Mouse (Mus musculus): ENCODE results near the gene Ccdc13. TPM values are rescaled to one million over a fixed set of nuclear protein-coding genes. Genes with fewer than 3 reads are reported as not detected.

Ccdc13 gene
- total RNA-seq, 1 experiment from 2014 or later, result 0.50 TPM

DNA sequence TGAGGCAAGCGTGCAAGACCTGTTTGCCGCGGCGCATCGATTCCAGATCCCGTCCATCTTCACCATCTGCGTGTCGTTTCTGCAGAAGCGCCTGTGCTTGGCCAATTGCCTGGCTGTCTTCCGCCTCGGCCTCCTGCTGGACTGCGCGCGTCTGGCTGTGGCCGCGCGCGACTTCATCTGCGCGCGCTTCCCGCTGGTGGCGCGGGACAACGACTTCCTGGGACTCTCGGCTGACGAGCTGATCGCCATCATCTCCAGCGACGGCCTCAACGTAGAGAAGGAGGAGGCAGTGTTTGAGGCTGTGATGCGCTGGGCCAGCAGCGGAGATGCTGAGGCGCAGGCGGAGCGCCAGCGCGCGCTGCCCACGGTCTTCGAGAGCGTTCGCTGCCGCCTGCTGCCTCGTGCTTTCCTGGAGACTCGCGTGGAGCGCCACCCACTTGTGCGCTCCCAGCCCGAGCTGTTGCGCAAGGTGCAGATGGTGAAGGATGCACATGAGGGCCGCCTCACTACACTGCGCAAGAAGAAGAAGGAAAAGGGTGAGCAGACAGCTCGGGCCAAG is 61.1 kb downstream of the Ccdc13 start:
- peak in 1 of 2 experiments; percentile 22; a peak in 2 of 4 replicates for ATAC-seq (replicated peaks in 1 of 2; ENCODE audit: insufficient read depth in 1 of 2, low FRiP score in 2 of 2, low TSS enrichment in 1 of 2, low read depth in 1 of 2, poor library complexity in 2 of 2, severe bottlenecking in 2 of 2)

DNA sequence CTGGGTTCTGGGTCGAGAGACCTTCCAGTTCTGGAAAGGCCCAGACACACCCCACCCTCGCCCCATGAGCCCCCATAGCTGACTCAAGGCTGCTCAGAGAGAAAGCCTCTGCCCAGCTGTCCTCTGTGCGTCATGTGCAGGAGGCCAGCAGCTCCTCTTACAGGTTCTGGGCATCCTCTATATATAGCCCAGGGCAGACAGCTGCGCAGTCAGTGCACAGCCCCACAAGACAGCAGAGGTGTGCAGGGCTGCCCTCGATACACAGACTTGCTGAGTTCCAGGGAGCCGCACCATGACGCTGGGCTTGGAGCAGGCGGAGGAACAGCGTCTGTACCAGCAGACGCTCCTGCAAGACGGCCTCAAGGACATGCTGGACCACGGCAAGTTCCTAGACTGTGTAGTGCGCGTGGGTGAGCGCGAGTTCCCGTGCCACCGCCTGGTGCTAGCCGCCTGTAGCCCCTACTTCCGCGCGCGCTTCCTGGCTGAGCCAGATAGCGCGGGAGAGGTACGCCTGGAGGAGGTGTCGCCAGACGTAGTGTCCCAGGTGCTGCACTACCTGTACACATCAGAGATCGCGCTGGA is 61.7 kb downstream of the Ccdc13 start, which contains the start of gene Klhl40:
Klhl40 (plus strand) TSS at position 124 of the 582 bp plus-strand sequence.
- peak; percentile 31 to 42; a peak in 3 of 4 replicates for ATAC-seq (replicated peaks in 1 of 2; ENCODE audit: insufficient read depth in 1 of 2, low FRiP score in 2 of 2, low TSS enrichment in 1 of 2, low read depth in 1 of 2, poor library complexity in 2 of 2, severe bottlenecking in 2 of 2)

DNA sequence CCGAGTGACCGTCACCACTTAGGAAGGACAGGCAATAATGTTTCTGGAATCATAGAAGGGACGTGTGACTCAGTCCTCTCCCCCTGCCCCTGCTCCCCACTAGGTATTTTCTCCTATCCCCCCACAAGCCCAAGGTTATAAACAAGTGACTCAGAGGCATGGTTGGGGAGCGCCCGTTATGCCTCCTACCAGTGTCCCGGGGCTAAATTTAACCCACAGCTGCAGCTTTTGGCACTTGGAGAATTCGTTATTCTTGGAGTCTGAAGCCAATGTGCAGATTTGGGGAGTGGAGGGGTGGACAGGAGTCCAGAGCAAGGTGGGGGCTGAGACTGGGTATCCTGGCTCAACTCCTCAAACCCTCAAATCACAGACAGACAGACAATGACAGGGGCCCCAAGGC is 62.8 kb downstream of the Ccdc13 start:
- ATAC-seq (replicated peaks in 1 of 2; ENCODE audit: insufficient read depth in 1 of 2, low FRiP score in 2 of 2, low TSS enrichment in 1 of 2, low read depth in 1 of 2, poor library complexity in 2 of 2, severe bottlenecking in 2 of 2), result no peak

DNA sequence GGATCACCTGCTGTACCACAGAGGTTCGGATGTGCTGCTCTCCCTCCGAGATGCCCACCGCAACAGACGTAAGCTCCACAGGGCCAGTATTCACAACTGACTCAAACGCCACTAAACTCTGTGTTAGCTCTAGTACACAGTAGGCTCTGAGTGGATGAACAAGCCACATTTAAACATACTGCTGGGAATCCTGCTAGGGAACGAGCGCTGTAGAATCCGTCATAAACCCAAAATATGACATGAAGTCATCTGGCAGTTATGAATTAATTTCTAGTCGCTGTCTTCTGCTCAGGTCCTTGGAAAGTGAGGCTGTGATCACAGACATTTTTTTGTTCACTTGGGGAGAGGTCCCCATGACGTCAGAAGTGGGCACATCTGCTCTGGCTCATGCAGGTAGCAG is 63.3 kb downstream of the Ccdc13 start:
- ATAC-seq (replicated peaks in 1 of 2; ENCODE audit: insufficient read depth in 1 of 2, low FRiP score in 2 of 2, low TSS enrichment in 1 of 2, low read depth in 1 of 2, poor library complexity in 2 of 2, severe bottlenecking in 2 of 2), result no peak

DNA sequence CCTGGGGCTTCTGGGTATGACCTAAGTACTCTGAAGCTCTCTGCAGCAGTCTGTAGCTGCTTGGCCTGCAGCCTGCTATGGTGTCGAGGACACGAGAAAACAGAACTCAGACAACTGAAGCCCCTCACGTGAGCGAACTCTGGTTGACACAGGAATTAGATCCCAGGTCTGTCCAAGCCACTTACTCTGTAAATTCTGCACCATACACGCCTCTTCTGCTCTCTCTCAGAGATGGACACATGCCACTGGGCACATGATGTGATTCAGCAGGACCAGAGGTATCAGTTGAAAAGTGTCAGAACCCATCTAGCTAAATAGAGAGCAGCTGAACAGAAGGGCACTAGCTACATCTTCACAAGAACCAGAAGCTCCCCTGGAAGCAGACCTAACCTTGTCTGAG is 66.8 kb downstream of the Ccdc13 start:
- ATAC-seq (replicated peaks in 1 of 2; ENCODE audit: insufficient read depth in 1 of 2, low FRiP score in 2 of 2, low TSS enrichment in 1 of 2, low read depth in 1 of 2, poor library complexity in 2 of 2, severe bottlenecking in 2 of 2), result no peak

DNA sequence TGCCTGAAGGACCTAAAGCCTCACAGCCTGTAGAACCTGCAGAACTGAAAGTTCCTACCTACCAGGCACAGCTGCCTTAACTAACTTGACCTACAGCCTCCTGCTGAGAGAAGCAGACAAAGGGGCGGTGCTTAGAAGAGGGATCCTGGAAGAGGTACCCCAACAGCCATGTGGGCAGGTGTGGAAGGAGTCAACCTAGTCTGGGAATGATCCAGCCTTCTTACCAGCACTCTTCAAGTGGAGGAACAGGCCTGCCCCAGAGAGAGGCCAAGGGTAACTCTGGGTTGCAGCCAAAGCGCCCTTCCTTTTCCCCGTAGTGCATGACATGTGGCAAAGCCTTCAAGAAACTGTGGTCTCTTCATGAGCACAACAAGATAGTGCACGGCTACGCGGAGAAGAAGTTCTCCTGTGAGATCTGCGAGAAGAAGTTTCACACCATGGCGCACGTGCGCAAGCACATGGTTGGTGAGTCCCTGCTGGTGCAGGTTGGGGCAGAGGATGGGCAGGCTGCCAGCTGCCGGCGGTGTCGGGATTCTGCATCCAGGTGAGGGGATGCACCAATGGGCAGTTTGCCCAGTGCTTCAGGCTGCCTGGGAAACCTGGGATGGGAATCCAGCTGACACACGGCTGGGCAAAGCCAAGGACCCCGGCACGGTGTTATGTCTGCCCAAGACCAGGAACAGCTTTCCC is 74.0 kb downstream of the Ccdc13 start:
- ATAC-seq (replicated peaks in 1 of 2; ENCODE audit: insufficient read depth in 1 of 2, low FRiP score in 2 of 2, low TSS enrichment in 1 of 2, low read depth in 1 of 2, poor library complexity in 2 of 2, severe bottlenecking in 2 of 2), result 0 out of 4 replicates have a peak, but pooled peaks have one; percentile 10 to 24

DNA sequence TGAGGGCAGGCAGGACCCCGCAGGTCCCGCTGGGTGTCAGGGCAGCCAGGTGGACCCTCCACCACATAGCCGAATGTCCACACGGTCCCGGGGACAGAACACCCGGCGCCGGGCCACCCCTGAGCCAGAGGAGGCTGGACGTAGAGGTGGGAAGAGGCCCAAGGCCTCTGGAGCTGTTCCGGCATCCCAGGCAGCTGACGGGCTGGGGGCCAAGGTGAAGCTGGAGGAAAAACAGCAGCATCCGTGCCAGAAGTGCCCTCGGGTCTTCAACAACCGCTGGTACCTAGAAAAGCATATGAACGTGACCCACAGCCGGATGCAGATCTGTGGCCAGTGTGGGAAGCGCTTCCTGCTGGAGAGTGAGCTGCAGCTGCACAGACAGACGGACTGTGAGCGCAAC is 75.5 kb downstream of the Ccdc13 start:
- no peak for ATAC-seq (replicated peaks in 1 of 2; ENCODE audit: insufficient read depth in 1 of 2, low FRiP score in 2 of 2, low TSS enrichment in 1 of 2, low read depth in 1 of 2, poor library complexity in 2 of 2, severe bottlenecking in 2 of 2)

DNA sequence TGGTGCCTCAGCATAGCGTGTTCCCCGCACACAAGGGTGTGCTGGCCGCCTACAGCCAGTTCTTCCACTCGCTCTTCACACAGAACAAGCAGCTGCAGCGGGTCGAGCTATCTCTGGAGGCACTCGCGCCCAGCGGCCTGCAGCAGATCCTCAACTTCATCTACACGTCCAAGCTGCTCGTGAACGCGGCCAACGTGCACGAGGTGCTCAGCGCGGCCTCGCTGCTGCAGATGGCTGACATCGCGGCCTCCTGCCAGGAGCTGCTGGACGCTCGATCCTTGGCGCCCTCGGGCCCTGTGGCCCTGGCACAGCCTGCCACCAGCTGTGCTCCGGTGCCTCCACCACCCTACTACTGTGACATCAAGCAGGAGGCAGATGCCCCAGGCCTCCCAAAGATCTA is 76.5 kb downstream of the Ccdc13 start:
- ATAC-seq (replicated peaks in 1 of 2; ENCODE audit: insufficient read depth in 1 of 2, low FRiP score in 2 of 2, low TSS enrichment in 1 of 2, low read depth in 1 of 2, poor library complexity in 2 of 2, severe bottlenecking in 2 of 2), result no peak

DNA sequence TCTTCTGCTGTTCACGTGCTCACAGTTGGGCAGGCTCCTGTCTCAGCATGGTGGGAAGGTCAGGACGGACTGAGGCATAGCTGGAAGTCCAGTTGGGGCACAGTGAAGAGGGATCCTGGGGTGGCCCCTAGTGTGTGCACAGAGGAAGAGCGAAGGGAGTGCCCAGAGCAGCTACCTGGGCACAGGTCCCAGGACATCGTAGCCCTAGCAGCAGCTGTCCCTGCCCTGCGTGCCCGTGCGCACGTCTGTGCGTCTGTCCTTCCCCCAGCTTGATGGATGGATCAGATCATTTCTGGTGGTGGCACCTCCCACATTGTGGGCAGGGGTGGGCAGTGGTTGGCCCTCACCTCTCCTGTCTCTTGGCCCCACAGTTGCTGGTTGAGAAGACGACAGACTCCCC is 77.0 kb downstream of the Ccdc13 start:
- no peak for ATAC-seq (replicated peaks in 1 of 2; ENCODE audit: insufficient read depth in 1 of 2, low FRiP score in 2 of 2, low TSS enrichment in 1 of 2, low read depth in 1 of 2, poor library complexity in 2 of 2, severe bottlenecking in 2 of 2)

DNA sequence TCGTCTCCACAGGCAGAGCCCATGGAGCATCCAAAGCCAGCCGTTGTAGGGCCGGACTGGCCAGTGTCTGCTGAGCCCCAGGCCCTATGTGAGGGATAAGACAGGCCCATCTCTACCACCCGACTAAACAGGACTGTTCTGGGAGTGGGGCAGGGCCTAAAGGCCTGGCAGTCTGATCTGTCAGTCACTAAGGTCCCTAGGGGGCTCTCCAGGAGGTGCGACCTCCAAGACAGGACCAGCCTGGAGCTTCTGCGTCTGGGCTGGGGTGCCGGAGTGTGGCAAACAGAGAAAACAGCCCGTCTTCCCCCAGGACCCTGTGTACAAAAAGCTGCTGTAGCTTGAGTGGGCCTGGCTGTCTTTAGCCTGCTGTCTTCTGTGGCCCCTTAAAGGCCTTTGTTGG is 77.5 kb downstream of the Ccdc13 start:
- no peak for ATAC-seq (replicated peaks in 1 of 2; ENCODE audit: insufficient read depth in 1 of 2, low FRiP score in 2 of 2, low TSS enrichment in 1 of 2, low read depth in 1 of 2, poor library complexity in 2 of 2, severe bottlenecking in 2 of 2)

DNA sequence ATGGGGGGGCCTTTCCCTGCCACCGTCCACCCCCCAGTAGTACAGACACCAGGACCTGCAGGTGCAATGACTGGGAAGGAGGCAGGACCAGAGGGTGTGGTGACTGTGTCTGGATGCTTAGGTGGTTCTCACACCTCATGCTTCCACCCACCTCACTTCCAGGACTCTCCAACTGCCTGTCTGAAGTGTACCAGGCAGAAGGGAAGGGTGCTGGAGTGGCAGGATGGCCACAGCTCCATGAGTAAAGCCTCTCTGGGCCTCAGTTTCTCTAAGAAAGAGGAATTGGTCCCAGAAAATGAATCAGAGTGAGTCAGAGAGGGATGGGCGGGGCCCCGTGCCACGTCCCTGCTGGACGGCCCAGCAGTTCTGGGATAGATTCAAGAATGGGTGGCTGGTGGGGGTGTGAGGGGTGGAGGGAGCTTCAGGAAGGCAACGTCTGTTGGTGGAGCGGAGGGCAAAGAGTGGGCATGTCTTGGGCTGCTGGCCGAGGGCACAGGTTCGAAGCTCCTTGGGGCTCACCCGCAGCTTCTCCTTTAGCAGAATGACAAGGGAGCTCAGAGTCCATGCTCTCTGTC is 78.1 kb downstream of the Ccdc13 start:
- ATAC-seq (replicated peaks in 1 of 2; ENCODE audit: insufficient read depth in 1 of 2, low FRiP score in 2 of 2, low TSS enrichment in 1 of 2, low read depth in 1 of 2, poor library complexity in 2 of 2, severe bottlenecking in 2 of 2), result no peak

DNA sequence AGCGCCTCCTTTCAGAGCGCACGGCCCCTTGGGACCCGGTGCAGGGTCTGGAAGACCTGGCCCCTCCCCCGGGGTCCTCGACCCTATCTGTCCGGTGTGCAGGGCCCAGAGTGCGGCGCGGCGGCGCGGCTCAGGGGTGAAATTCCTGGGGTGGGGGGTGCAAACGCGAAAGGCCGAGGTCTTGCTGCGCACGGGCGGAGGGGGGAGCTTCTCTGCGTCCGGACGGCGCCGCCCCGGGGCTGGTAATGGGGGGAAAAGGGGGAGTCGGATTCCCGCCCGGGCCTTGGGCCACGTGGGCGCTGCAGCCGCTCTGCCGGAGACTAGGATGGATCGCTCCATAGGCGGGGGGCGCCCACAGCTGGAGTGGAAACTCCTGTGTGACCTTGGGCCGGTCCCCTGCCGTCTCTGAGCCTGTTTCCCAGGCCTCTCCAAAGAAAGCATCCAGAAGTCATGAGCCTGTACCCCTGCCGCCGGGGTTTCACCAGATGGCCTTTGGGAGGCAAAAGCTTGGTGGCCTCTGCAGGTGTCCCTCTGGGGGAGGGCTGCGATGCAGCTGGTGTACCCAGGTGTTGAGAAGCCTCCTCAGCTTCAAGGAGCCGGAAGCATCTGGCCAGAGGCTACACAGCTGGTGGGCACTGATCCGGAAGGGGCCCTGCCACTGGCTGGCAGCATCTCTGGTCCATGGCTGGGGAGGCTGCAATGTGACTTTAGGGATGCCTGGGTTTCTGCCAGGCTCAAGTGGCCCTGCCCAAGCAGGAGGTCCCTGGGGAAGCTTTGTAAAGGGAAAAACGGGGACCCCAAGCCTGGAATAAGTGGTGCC is 78.8 kb downstream of the Ccdc13 start:
- peak; percentile 51 to 55 for ATAC-seq (replicated peaks in 1 of 2; ENCODE audit: insufficient read depth in 1 of 2, low FRiP score in 2 of 2, low TSS enrichment in 1 of 2, low read depth in 1 of 2, poor library complexity in 2 of 2, severe bottlenecking in 2 of 2)

DNA sequence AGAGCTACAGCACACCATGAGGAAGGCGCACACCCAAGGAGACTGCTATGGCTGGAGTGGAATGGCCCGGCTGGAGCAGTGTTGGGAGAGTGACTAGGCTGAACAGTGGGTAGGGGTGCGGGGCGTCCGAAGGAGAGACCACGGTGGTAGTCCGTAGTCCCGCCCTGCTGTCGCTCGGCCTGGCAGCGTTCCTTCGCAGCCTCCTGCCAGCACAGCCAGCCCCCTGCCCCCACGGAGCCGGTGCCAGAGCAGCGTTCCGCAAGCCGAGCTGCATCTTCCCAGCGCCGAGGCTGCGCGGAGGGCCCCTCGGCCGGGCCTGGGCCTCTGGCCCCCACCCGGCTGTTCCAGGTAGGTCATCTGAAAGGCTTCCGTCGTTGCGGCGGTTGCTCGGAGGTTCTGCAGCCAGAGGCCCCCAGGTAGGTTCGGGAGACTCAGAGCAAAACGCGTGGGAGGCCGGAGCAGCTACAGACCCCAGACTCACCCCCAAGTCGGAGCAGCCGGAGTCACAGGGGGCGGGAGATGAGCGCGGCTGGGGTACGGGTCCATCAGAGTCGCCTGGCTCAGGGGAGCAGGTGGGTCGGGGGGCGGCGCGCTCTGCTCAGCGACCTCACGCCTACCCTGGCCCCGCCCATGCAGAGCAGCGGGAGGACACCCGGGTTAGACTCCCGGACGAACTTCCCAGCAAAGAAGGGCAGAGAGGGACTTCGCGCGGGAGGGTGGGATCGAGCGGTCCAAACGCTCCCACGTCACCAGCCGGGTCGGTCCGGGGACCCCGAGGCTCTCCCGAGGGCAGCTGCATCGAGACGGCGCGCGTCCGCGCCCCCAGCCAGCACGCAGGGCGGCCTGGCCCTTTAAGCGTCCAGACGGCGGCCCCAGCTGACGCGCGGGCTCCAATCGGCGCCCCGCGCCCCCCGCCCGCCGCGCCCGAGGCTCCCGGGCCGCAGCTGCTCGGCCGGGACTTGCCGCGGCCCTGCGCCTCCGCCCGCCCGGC is 79.9 kb downstream of the Ccdc13 start, which contains the start of gene Zfp651:
Zfp651 (plus strand) TSS at position 240 of the 991 bp plus-strand sequence.
- ATAC-seq (replicated peaks in 1 of 2; ENCODE audit: insufficient read depth in 1 of 2, low FRiP score in 2 of 2, low TSS enrichment in 1 of 2, low read depth in 1 of 2, poor library complexity in 2 of 2, severe bottlenecking in 2 of 2), result peak in 1 of 2 experiments; percentile 4; a peak in 1 of 4 replicates

DNA sequence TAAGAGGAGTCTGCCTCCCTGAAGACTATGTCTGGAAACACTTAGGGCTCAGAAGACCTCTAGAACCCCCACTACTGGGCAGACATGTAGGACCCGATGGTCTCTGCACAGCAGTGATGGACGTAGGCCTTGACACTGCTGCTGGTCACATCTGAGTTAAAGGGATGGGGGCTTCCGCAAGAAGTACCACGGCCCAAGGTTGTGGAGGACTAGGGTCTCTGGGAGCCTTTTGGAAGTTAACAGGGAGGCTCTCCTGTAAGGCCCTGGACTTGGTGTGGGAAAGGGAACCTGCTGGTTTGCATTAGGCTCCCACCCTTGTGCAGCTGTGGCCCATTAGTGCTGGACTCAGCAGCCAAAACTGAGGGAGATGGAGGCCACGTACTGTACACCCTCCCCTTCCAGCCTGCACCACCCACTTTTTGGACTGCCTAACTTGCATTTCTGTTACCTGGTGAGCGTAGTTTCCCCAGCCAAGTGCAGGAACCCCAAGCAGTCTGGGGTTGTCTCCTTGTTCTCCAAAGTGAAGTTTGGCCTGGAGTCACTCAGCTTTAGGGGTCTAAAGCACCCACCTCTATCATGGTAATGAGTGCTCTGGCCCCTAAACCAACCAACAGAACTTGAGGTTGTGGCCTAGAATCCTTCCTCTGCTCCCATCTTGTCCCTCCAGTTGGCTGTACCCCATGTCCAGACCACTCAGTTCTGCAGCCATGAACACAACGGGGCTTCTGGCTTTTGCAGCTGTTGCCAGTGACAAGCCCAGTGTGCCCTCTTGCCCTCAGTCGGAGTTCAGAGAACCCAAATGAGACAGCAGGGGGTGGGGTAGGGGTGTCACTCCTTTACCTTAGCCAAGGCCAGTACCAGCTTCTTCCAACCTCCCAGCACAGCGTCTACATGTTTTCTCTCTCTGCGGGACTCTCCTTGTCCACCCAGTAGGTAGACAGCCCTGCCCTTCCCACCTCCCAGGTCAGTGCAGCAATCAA is 81.1 kb downstream of the Ccdc13 start:
- no peak for ATAC-seq (replicated peaks in 1 of 2; ENCODE audit: insufficient read depth in 1 of 2, low FRiP score in 2 of 2, low TSS enrichment in 1 of 2, low read depth in 1 of 2, poor library complexity in 2 of 2, severe bottlenecking in 2 of 2)

DNA sequence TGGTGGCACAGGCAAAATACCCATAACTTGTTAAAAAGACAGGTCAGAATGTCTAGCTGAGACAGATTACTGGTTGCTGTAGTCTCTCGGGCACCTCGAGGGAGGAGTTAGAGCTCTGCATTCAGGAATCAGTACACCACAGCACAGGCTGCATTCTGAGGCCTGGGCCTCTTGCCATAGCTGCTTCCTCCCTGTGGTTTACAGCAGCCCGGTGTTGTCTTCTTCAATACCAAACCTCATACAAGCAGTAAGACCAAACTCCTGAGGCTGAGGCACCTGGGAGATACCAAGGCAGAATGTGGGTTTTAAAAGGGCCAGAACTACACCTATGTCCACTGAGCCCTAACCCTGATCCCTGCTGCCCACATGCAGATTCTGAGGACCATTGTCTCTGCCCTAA is 81.8 kb downstream of the Ccdc13 start:
- peak; percentile 62 to 72 for ATAC-seq (replicated peaks in 1 of 2; ENCODE audit: insufficient read depth in 1 of 2, low FRiP score in 2 of 2, low TSS enrichment in 1 of 2, low read depth in 1 of 2, poor library complexity in 2 of 2, severe bottlenecking in 2 of 2)

All from hematopoietic stem cell, adult 5-6 weeks (primary cell).